Mouse (Mus musculus): ENCODE measurements at regions not wholly inside any gene's neighbourhood (a gene's known extent, or its start where the extent isn't known, plus 50 kb on each side); places are given as distances from the start of the nearest gene placed in this dataset.

DNA sequence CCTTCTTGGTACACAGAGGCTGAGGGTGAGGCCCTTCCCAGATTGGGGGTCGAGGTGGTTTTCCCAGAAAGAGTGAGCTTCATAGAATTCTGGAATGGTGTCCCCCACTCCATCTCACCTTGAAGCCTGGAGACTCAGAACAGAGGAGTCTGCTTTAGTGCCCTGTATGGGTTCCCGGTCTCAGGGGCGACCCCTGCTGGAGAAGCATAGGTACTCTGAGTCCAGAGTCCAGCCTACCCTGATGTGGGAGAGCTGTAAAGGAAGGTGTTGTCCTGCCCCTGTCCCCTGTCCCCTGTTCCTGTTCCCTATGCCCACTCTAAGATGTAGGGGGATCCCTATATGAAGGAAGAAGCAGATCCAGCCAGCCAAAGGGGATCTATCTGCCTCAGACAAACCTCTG, 111.9 kb downstream of the Olfm1 start:
- Histone ChIP-seq H3K9ac (ENCODE audit: low read depth, low read length) (no peak overlapping the region), H3K36me3 (ENCODE audit: control insufficient read depth, insufficient read depth, low read length) (no peaks in the 10 kb centered on the region), H3K27me3 (replicated peaks; ENCODE audit: control insufficient read depth, insufficient read depth, low read length) (no peaks in the 10 kb centered on the region), H3K4me3 (ENCODE audit: low read length) (no peak overlapping the region), H3K4me2 (ENCODE audit: low read length) (no peak overlapping the region), H3K4me1 (ENCODE audit: control insufficient read depth, insufficient read depth, low read depth, low read length) (no peaks in the 10 kb centered on the region), H3K27ac (ENCODE audit: low read depth, low read length) (no peak overlapping the region), H3K9me3 (ENCODE audit: control insufficient read depth, low read length) (no peaks in the 10 kb centered on the region)
- WGBS: 5% methylated on average over 3 of the region's 3 CpGs
- ATAC-seq: no peak

DNA sequence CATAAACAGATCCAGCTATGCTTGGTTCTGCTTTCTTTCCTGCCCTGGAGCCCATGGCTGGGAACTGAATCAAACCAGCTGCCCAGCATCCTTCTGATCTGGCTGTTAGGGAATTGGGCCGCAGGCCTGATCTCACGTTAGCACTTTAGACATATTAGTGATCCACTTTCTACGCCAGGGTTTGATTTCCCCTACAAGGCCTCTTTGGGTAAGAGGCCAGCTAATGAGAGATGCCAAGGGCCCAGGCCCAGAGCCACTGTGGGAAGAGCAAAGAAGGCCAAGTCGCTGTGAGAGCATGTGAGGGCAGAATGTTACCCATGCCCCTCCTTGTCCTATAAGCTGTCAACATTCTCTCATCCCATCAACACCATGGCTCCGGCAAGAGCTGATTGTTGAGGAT, 116.3 kb downstream of the Olfm1 start:
- H3K4me1 ChIP-seq (ENCODE audit: control insufficient read depth, insufficient read depth, low read depth, low read length): no peaks in the 10 kb centered on the region
- H3K9me3 ChIP-seq (ENCODE audit: control insufficient read depth, low read length): no peaks in the 10 kb centered on the region
- H3K27me3 ChIP-seq (replicated peaks; ENCODE audit: control insufficient read depth, insufficient read depth, low read length): no peaks in the 10 kb centered on the region
- no peak overlapping the region for H3K4me3 ChIP-seq (ENCODE audit: low read length)
- 84% methylated on average over 5 of the region's 5 CpGs for WGBS
- ATAC-seq: no peak
- no peak overlapping the region for H3K27ac ChIP-seq (ENCODE audit: low read depth, low read length)
- H3K4me2 ChIP-seq (ENCODE audit: low read length): no peak overlapping the region
- H3K36me3 ChIP-seq (ENCODE audit: control insufficient read depth, insufficient read depth, low read length): no peaks in the 10 kb centered on the region
- no peak overlapping the region for H3K9ac ChIP-seq (ENCODE audit: low read depth, low read length)

DNA sequence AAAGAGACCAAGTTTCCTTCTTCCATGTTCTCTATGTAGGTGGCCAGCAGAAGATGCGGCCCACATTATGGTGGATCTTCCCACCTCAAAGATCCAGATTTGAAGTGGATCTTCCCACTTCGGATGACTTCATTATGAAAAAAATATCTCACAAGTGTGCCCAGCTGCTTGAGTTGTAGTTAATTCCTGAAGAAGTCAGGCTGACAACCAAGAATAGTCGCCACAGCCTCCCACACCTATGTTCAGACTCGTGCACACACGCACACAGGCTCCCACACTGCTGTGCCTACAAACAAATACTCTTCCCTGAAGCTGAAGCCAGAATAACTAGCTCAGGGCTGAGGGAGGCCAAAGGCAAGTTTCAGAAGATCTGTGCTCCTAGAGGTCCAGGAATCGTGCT, 119.4 kb downstream of the Olfm1 start:
- ATAC-seq: no peak
- WGBS: 87% methylated on average over 6 of the region's 6 CpGs
- Histone ChIP-seq H3K27ac (ENCODE audit: low read depth, low read length) (no peak overlapping the region), H3K4me2 (ENCODE audit: low read length) (no peak overlapping the region), H3K36me3 (ENCODE audit: control insufficient read depth, insufficient read depth, low read length) (no peaks in the 10 kb centered on the region), H3K9ac (ENCODE audit: low read depth, low read length) (no peak overlapping the region), H3K4me1 (ENCODE audit: control insufficient read depth, insufficient read depth, low read depth, low read length) (no peaks in the 10 kb centered on the region), H3K4me3 (ENCODE audit: low read length) (no peak overlapping the region), H3K27me3 (replicated peaks; ENCODE audit: control insufficient read depth, insufficient read depth, low read length) (no peaks in the 10 kb centered on the region), H3K9me3 (ENCODE audit: control insufficient read depth, low read length) (no peaks in the 10 kb centered on the region)

DNA sequence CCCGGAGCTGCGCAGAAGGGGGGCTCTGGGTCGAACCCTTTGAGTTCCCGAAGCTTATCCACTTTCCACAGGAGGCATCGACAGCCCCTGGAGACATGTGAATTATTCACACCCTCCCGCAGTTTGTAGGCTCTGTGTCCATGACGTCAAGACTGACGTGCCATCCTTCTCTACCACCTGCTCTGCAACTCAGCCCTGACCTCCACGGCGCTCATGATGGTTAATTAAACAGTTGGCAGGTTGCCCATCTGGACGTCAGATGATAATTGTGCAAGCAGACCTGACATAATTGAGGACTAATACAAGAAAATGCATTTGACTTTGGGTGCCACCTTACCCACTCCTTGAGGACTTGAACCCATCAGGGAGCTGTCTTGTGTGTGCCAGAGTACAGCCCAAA, 121.1 kb upstream of the Ppp1r26 start:
- H3K4me2 ChIP-seq (ENCODE audit: low read length): no peak overlapping the region
- 47% methylated on average over 11 of the region's 11 CpGs for WGBS
- H3K27ac ChIP-seq (ENCODE audit: low read depth, low read length): no peak overlapping the region
- no peaks in the 10 kb centered on the region for H3K36me3 ChIP-seq (ENCODE audit: control insufficient read depth, insufficient read depth, low read length)
- H3K4me3 ChIP-seq (ENCODE audit: low read length): no peak overlapping the region
- no peak overlapping the region for H3K9ac ChIP-seq (ENCODE audit: low read depth, low read length)
- H3K9me3 ChIP-seq (ENCODE audit: control insufficient read depth, low read length): no peaks in the 10 kb centered on the region
- no peak for ATAC-seq
- peaks cover 2% of the 10 kb centered on the region; the same call in 1 of the 2 replicates for H3K4me1 ChIP-seq (ENCODE audit: control insufficient read depth, insufficient read depth, low read depth, low read length)
- H3K27me3 ChIP-seq (replicated peaks; ENCODE audit: control insufficient read depth, insufficient read depth, low read length): no peaks in the 10 kb centered on the region

DNA sequence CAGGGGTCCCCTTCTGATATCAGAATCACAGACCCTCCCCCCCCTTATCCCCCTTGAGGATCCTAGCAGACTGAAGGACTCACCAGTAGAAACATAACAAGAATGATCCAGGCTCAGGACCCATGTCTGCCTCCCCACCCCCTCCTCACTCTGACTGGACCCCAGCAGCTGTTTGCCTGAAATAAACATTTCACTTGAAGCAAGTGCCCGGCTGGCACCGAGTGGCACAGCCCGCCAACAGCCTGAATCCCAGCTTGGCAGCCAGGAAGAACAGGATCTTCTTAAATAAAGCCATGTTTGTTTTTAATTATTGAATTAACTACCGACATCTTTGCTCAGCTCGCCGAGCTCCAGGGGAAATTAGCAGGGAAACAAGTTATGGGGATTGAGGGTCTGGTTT, 120.5 kb upstream of the Ppp1r26 start:
- Histone ChIP-seq H3K27ac (ENCODE audit: low read depth, low read length) (no peak overlapping the region), H3K9me3 (ENCODE audit: control insufficient read depth, low read length) (no peaks in the 10 kb centered on the region), H3K27me3 (replicated peaks; ENCODE audit: control insufficient read depth, insufficient read depth, low read length) (no peaks in the 10 kb centered on the region), H3K4me3 (ENCODE audit: low read length) (no peak overlapping the region), H3K4me1 (ENCODE audit: control insufficient read depth, insufficient read depth, low read depth, low read length) (peaks cover 2% of the 10 kb centered on the region; the same call in 1 of the 2 replicates), H3K36me3 (ENCODE audit: control insufficient read depth, insufficient read depth, low read length) (no peaks in the 10 kb centered on the region), H3K4me2 (ENCODE audit: low read length) (no peak overlapping the region), H3K9ac (ENCODE audit: low read depth, low read length) (no peak overlapping the region)
- 48% methylated on average over 6 of the region's 6 CpGs for WGBS
- no peak for ATAC-seq

DNA sequence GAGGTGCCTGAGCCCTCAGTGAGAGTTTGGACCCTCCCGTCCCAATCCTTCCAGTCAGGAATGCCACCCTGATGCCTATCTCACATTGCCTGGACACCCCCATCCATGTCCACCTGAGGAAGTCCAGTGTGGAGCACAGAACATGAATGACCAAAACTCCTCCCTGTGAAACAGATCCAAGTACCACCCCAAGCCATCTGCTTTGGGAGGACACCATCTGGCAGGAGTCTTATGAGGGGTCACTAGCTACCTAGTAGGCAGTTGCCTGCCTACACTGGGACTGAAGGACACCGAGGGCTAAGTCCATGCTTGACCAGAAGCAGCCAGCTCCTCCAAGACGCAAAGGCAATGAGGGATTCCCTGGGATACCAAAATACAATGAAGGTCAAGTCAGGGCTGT, 119.9 kb upstream of the Ppp1r26 start:
- Histone ChIP-seq H3K9ac (ENCODE audit: low read depth, low read length) (no peak overlapping the region), H3K4me3 (ENCODE audit: low read length) (no peak overlapping the region), H3K27ac (ENCODE audit: low read depth, low read length) (no peak overlapping the region), H3K4me1 (ENCODE audit: control insufficient read depth, insufficient read depth, low read depth, low read length) (peaks cover 2% of the 10 kb centered on the region; the same call in 1 of the 2 replicates), H3K36me3 (ENCODE audit: control insufficient read depth, insufficient read depth, low read length) (no peaks in the 10 kb centered on the region), H3K4me2 (ENCODE audit: low read length) (no peak overlapping the region), H3K27me3 (replicated peaks; ENCODE audit: control insufficient read depth, insufficient read depth, low read length) (no peaks in the 10 kb centered on the region), H3K9me3 (ENCODE audit: control insufficient read depth, low read length) (no peaks in the 10 kb centered on the region)
- WGBS: 86% methylated on average over 3 of the region's 3 CpGs
- ATAC-seq: no peak

DNA sequence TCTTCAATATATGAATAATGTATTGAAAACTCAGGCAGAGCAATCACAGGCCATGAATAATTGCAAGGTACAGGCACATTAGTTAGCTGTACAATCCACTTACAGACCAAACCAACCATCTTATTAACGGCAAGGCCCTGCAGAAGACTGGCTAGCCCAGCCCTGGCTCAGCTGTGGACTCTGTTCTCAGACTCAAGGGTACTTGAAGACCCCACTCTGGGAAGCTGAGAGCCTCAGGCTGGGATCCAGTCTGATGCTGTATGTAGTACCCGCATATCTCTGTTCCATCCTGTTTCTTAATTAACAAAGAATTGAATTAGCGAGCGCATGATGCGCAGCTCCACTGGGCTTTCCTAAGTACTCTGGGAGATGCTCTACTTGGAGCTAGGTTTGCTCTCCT, 117.5 kb upstream of the Ppp1r26 start:
- H3K36me3 ChIP-seq (ENCODE audit: control insufficient read depth, insufficient read depth, low read length): no peaks in the 10 kb centered on the region
- no peaks in the 10 kb centered on the region for H3K9me3 ChIP-seq (ENCODE audit: control insufficient read depth, low read length)
- no peaks in the 10 kb centered on the region for H3K27me3 ChIP-seq (replicated peaks; ENCODE audit: control insufficient read depth, insufficient read depth, low read length)
- H3K4me3 ChIP-seq (ENCODE audit: low read length): no peak overlapping the region
- WGBS: 55% methylated on average over 5 of the region's 5 CpGs
- H3K27ac ChIP-seq (ENCODE audit: low read depth, low read length): no peak overlapping the region
- H3K4me2 ChIP-seq (ENCODE audit: low read length): no peak overlapping the region
- ATAC-seq: peak; percentile 15; the same call in 1 of the 2 replicates
- H3K9ac ChIP-seq (ENCODE audit: low read depth, low read length): no peak overlapping the region
- H3K4me1 ChIP-seq (ENCODE audit: control insufficient read depth, insufficient read depth, low read depth, low read length): peaks cover 2% of the 10 kb centered on the region; the same call in 1 of the 2 replicates

DNA sequence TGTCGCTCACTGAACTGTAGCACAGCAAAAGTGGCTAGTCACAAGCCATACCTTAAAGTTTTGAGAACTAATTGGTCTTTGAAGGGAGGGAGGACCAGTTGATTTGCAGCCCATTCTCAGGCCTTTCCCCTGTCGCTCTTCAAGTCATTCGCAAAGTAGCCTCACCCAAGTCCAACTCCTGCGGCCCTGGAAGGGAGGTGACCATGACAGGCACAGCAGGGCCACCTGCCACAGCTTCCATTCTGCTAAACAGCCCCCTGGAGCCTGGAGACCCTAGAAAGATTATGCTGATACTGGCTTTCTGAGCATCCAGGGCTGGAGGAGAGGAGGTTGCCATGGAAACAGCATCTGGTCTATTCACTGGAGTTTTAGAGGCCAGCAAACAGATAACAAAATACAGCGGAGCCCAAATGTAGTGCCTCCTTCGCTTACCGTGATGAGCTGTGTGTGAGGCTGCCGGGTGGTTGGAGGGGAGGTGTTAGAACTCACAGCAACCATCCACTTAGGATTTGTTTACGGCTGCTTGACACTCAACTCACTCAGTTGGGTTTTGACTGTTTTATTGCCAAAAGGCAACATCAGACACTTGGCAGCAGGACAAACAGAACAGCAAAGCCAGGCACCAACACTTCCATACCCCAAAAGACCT, 111.3 kb upstream of the Ppp1r26 start:
- Histone ChIP-seq H3K27ac (ENCODE audit: low read depth, low read length) (peak overlapping the region; percentile 69), H3K4me2 (ENCODE audit: low read length) (no peak overlapping the region), H3K4me3 (ENCODE audit: low read length) (no peak overlapping the region), H3K9me3 (ENCODE audit: control insufficient read depth, low read length) (no peaks in the 10 kb centered on the region), H3K27me3 (replicated peaks; ENCODE audit: control insufficient read depth, insufficient read depth, low read length) (no peaks in the 10 kb centered on the region), H3K36me3 (ENCODE audit: control insufficient read depth, insufficient read depth, low read length) (no peaks in the 10 kb centered on the region), H3K4me1 (ENCODE audit: control insufficient read depth, insufficient read depth, low read depth, low read length) (peaks cover 16% of the 10 kb centered on the region), H3K9ac (ENCODE audit: low read depth, low read length) (no peak overlapping the region)
- 30% methylated on average over 9 of the region's 9 CpGs for WGBS
- ATAC-seq: peak; percentile 74

DNA sequence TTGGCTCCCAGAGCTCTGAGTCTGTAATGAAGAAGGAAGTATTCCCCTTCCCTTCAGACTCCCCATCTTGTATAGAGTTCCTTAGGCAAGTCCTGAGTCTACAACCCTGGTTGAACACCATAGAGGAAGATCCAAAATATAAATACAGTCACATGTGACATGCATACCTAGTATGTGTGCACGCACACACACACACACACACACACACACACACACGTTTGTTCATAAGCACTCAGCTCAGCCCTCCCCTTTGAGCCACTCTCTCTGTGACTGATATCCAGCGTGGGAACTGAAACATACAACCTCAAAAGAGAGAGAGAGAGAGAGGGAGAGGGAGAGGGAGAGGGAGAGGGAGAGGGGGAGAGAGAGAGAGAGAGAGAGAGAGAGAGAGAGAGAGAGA, 110.8 kb upstream of the Ppp1r26 start:
- H3K4me3 ChIP-seq (ENCODE audit: low read length): no peak overlapping the region
- H3K27me3 ChIP-seq (replicated peaks; ENCODE audit: control insufficient read depth, insufficient read depth, low read length): no peaks in the 10 kb centered on the region
- H3K9me3 ChIP-seq (ENCODE audit: control insufficient read depth, low read length): no peaks in the 10 kb centered on the region
- 47% methylated on average over 3 of the region's 3 CpGs for WGBS
- H3K27ac ChIP-seq (ENCODE audit: low read depth, low read length): peak overlapping the region; percentile 69
- H3K36me3 ChIP-seq (ENCODE audit: control insufficient read depth, insufficient read depth, low read length): no peaks in the 10 kb centered on the region
- H3K4me2 ChIP-seq (ENCODE audit: low read length): no peak overlapping the region
- H3K4me1 ChIP-seq (ENCODE audit: control insufficient read depth, insufficient read depth, low read depth, low read length): peaks cover 16% of the 10 kb centered on the region
- ATAC-seq: no peak
- H3K9ac ChIP-seq (ENCODE audit: low read depth, low read length): no peak overlapping the region
